Mouse (Mus musculus) layer of hippocampus, adult 11-12 months (tissue): ENCODE data around the gene Smc1b.

Experiments used
- DNase-seq: peaks from one replicate; pipeline ENCODE4 v3.0.0; 2022; ENCODE audit warnings: low spot score

Gene Smc1b

GRCm38 (mm10) chr15:85131275-85132192 lies at the start of gene Smc1b, which contains the start of gene Ribc2:
Gene Smc1b (minus strand): TSS chr15:85131964.
Gene Ribc2 (plus strand): TSS chr15:85132078.
- DNase-seq = peak; percentile 80

- DNase-seq = no peak
Measured at GRCm38 (mm10) chr15:85180368-85180767, 48.6 kb upstream of the Smc1b start.

- no peak for DNase-seq
Measured at GRCm38 (mm10) chr15:85179528-85180180, 47.9 kb upstream of the Smc1b start.

GRCm38 (mm10) chr15:85178172-85178571 lies 46.4 kb upstream of the Smc1b start:
- DNase-seq = no peak

- DNase-seq = no peak
Measured at GRCm38 (mm10) chr15:85177576-85177975, 45.8 kb upstream of the Smc1b start.

GRCm38 (mm10) chr15:85174060-85174459 lies 42.3 kb upstream of the Smc1b start:
- no peak for DNase-seq

- no peak for DNase-seq
Measured at GRCm38 (mm10) chr15:85173425-85173824, 41.7 kb upstream of the Smc1b start.

GRCm38 (mm10) chr15:85172054-85172453 lies 40.3 kb upstream of the Smc1b start:
- DNase-seq = no peak

- no peak for DNase-seq
Measured at GRCm38 (mm10) chr15:85167086-85167679, 35.4 kb upstream of the Smc1b start.

- DNase-seq = no peak
Measured at GRCm38 (mm10) chr15:85166433-85166933, 34.7 kb upstream of the Smc1b start.

- DNase-seq = no peak
Measured at GRCm38 (mm10) chr15:85162693-85163663, 31.2 kb upstream of the Smc1b start.

- DNase-seq = no peak
Measured at GRCm38 (mm10) chr15:85161416-85161815, 29.7 kb upstream of the Smc1b start.

GRCm38 (mm10) chr15:85156198-85156597 lies 24.4 kb upstream of the Smc1b start:
- no peak for DNase-seq

GRCm38 (mm10) chr15:85154091-85154490 lies 22.3 kb upstream of the Smc1b start:
- DNase-seq = no peak

- DNase-seq = no peak
Measured at GRCm38 (mm10) chr15:85152577-85152976, 20.8 kb upstream of the Smc1b start.

- DNase-seq = peak; percentile 71
Measured at GRCm38 (mm10) chr15:85151433-85151918, 19.7 kb upstream of the Smc1b start.

- DNase-seq = no peak
Measured at GRCm38 (mm10) chr15:85144249-85144648, 12.5 kb upstream of the Smc1b start.

- DNase-seq = no peak
Measured at GRCm38 (mm10) chr15:85143747-85144146, 12.0 kb upstream of the Smc1b start.

- no peak for DNase-seq
Measured at GRCm38 (mm10) chr15:85143161-85143560, 11.4 kb upstream of the Smc1b start.

- no peak for DNase-seq
Measured at GRCm38 (mm10) chr15:85142441-85142840, 10.7 kb upstream of the Smc1b start.

- no peak for DNase-seq
Measured at GRCm38 (mm10) chr15:85141290-85141689, 9.5 kb upstream of the Smc1b start.
